Mouse (Mus musculus): ENCODE measurements around the gene Gpx7.

DNA sequence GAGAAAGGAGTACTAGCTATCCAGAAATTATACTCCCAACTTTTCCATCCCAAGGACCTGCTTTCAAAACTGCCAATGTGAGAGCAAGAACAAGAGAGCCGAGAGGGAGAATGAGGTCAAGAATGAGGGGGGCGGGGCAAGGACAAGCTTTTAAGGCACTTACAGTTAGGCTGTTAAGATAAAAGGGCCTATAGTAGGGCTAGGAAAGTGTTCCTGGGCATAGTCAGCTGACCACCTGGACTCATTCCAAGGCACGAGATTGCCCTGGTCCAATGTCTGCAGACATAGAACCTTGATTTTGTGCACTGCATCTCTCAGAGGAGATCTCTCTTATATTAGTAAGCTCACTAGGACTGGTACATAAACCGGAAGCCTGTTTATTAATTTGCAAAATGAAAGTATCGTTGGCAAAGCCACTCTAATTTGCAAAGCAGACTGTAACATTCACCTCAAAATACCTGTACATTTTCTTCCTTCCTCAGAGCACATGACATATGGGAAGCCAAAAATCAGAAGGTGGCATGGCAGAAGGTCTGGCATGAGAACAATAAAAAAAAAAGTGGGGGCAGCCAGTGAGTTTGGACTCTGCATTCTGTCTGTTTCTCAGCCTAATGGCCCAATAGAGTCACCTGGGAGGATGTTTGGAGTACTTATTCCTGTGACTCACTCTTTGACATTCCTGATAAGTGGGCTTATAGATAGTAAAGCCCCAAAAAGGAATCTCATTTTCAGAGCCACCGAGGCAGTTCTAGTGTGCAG, 31.5 kb upstream of the Gpx7 start:
- TF ChIP-seq POLR2A (IDR thresholded peaks at IDR 0.05; ENCODE audit: low read depth, low read length) (no peak), CTCF (IDR thresholded peaks at IDR 0.05; ENCODE audit: extremely low read depth, insufficient read depth, insufficient read length, insufficient replicate concordance) (no peak)

All from spleen, adult 2 months (tissue).